14 mouse cellular contexts compared by ENCODE assay signal in genomic region chr14:48470742-48471487, GRCm38 (mm10).
"Had no signal": no experiment of that assay in that cellular context is flagged by ENCODE, and none has a peak within 500 bp of the region (broad histone marks: within the 10 kb centered on the region; RNA-seq: fewer than 3 reads in every experiment).

No protein-coding gene starts in this region.

- H3K27ac ChIP-seq: liver, embryonic 14.5 days; midbrain, embryonic 10.5 days; midbrain, embryonic 12.5 days; neural tube, embryonic 12.5 days had no signal

- H3K4me3 ChIP-seq: midbrain, embryonic 10.5 days; midbrain, embryonic 12.5 days; neural tube, embryonic 12.5 days had no signal

- H3K9ac ChIP-seq: liver, embryonic 14.5 days; lung, embryonic 14.5 days; midbrain, embryonic 12.5 days; neural tube, embryonic 12.5 days had no signal

- H3K4me1 ChIP-seq: neural tube, embryonic 12.5 days had no signal

- H3K36me3 ChIP-seq: midbrain, embryonic 12.5 days had no signal

- DNase-seq: lung, adult 18-20 months; lung, embryonic 14.5 days; lung, postnatal 10 days; lung, postnatal 4 days; midbrain, embryonic 14.5 days; right cerebral cortex, postnatal 14 days; spleen, adult 18-20 months; thymus, adult 2 months; thymus, postnatal 25 days; thymus, postnatal 4 days had no signal

- H3K9me3 ChIP-seq: midbrain, embryonic 10.5 days; midbrain, embryonic 12.5 days; neural tube, embryonic 12.5 days had no signal

- H3K4me2 ChIP-seq: lung, embryonic 14.5 days; midbrain, embryonic 12.5 days; neural tube, embryonic 12.5 days had no signal

- H3K27me3 ChIP-seq: midbrain, embryonic 12.5 days; neural tube, embryonic 12.5 days had no signal
